Mouse (Mus musculus): ENCODE results near the gene Hspe1.

The Hspe1 gene

DNA sequence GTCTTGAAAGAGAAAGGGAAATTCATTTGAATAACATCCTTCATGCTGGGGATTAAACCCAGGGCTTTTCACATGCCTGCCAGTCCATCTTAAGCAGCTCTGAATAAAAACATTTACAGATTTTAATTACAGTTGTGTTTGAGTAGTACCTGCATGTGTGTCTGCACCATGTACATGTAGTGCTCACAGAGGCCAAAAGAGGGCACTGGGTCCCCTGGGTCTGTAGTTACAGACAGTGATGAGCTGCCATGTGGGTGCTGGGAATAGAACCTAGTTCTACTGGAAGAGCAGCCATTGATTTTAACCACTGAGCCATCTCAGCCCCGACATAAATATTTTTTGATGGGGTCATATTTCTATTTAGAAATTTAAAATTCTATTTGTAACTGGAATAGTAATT lies 47.9 kb downstream of the Hspe1 start:
- no peak for DNase-seq

All from cerebellum, adult 9-10 months (tissue).